Mouse (Mus musculus): ENCODE data around the gene Gm5615. TPM values are rescaled to one million over a fixed set of nuclear protein-coding genes. Genes with fewer than 3 reads are reported as not detected.

Gene Gm5615
- not detected in 2 replicates for polyA plus RNA-seq (2014; fragmentation: Nextera tagmentation; extraction: Ambion mirVana)

- no peak within 1 kb of the TSS for H3K9ac ChIP-seq (ENCODE audit: low read length)
Measured at GRCm38 (mm10) chr9:36541863-36542262, at the start of gene Gm5615. Gm5615 (minus strand) TSS chr9:36541963.

DNA sequence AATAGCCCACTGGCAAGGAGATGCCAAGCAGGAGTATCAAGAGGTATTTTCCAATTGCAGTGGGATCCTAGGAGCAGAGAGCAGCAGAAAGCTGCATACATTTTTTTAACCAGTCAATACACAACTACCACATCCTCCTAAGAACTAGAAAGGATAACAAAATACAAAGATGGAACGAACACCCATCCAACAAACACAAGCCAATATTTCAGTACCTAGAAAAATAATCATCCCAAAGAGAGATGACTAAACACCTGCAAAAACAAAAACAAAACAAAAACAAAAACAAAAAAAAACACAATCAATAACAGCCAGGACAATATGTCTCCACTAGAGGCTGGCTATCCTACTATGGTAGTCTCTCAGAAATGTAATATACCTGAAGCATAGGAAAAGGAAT lies 40.8 kb upstream of the Gm5615 start, which contains the start of gene Gm17689:
TSS of gene Gm17689 (minus strand) at position 101 of the 400 bp plus-strand sequence.
- no peaks in the 10 kb centered on the region for H3K27me3 ChIP-seq (ENCODE audit: control insufficient read depth, insufficient read depth, low read length)
- no peaks in the 10 kb centered on the region for H3K4me1 ChIP-seq (ENCODE audit: control insufficient read depth, insufficient read depth, low read length)
- H3K9me3 ChIP-seq (ENCODE audit: control insufficient read depth, low read length): peaks cover 4% of the 10 kb centered on the region; the same call in 1 of the 2 replicates
- H3K9ac ChIP-seq (ENCODE audit: low read length): no peak within 1 kb of the TSS
- H3K4me3 ChIP-seq (ENCODE audit: low read depth, low read length): no peak within 1 kb of the TSS
- 65% methylated on average over 1 of the region's 1 CpGs for WGBS
- ATAC-seq (ENCODE audit: insufficient number of reproducible peaks, low FRiP score, low TSS enrichment, low read depth) (no peak), DNase-seq (ENCODE audit: low spot score) (no peak)
- no peaks in the 10 kb centered on the region for H3K36me3 ChIP-seq (ENCODE audit: control insufficient read depth, insufficient read depth, low read length)
- no peak within 1 kb of the TSS for H3K27ac ChIP-seq (replicated peaks; ENCODE audit: low read depth, low read length)
- H3K4me2 ChIP-seq (ENCODE audit: low read depth, severe bottlenecking): no peak within 1 kb of the TSS

More at GRCm38 (mm10) chr9:36541863-36542262, at the start of gene Gm5615:
- H3K36me3 ChIP-seq (ENCODE audit: control insufficient read depth, insufficient read depth, low read length): no peaks in the 10 kb centered on the region
- no peak within 1 kb of the TSS for H3K4me3 ChIP-seq (ENCODE audit: low read depth, low read length)
- H3K27me3 ChIP-seq (ENCODE audit: control insufficient read depth, insufficient read depth, low read length): no peaks in the 10 kb centered on the region
- ATAC-seq (ENCODE audit: insufficient number of reproducible peaks, low FRiP score, low TSS enrichment, low read depth) (no peak), DNase-seq (ENCODE audit: low spot score) (no peak)
- H3K4me2 ChIP-seq (ENCODE audit: low read depth, severe bottlenecking): no peak within 1 kb of the TSS
- no peak within 1 kb of the TSS for H3K27ac ChIP-seq (replicated peaks; ENCODE audit: low read depth, low read length)
- no peaks in the 10 kb centered on the region; the same call in 1 of the 2 replicates for H3K9me3 ChIP-seq (ENCODE audit: control insufficient read depth, low read length)
- H3K4me1 ChIP-seq (ENCODE audit: control insufficient read depth, insufficient read depth, low read length): no peaks in the 10 kb centered on the region
- 87% methylated on average over 2 of the region's 2 CpGs for WGBS

DNA sequence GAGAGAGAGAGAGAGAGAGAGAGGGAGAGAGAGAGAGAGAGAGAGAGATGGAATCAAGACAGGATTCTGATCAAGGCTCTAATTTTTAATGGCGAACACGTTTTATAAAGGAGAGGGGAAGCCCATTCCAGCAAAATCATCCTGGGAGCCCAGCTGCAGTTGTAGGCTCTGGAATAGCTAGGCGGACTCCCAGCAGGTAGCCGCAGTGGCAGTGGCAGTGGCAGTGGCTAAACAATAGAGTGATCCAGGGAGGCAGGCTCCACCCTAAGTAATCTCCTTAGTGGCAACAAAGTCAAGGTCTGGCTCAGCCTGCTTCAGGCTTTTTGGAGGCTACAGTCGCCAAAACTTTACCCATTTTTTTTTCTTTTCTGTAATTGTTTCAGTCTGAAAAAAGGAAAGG lies 37.6 kb downstream of the Gm5615 start:
- ATAC-seq (ENCODE audit: insufficient number of reproducible peaks, low FRiP score, low TSS enrichment, low read depth) (no peak), DNase-seq (ENCODE audit: low spot score) (no peak)
- no peak overlapping the region for H3K9ac ChIP-seq (ENCODE audit: low read length)
- no peak overlapping the region for H3K4me2 ChIP-seq (ENCODE audit: low read depth, severe bottlenecking)
- H3K4me3 ChIP-seq (ENCODE audit: low read depth, low read length): no peak overlapping the region
- H3K9me3 ChIP-seq (ENCODE audit: control insufficient read depth, low read length): peaks cover 6% of the 10 kb centered on the region; the same call in 1 of the 2 replicates
- no peak overlapping the region for H3K27ac ChIP-seq (replicated peaks; ENCODE audit: low read depth, low read length)
- no peaks in the 10 kb centered on the region for H3K4me1 ChIP-seq (ENCODE audit: control insufficient read depth, insufficient read depth, low read length)
- H3K36me3 ChIP-seq (ENCODE audit: control insufficient read depth, insufficient read depth, low read length): no peaks in the 10 kb centered on the region
- H3K27me3 ChIP-seq (ENCODE audit: control insufficient read depth, insufficient read depth, low read length): no peaks in the 10 kb centered on the region
- WGBS: 82% methylated on average over 5 of the region's 5 CpGs

DNA sequence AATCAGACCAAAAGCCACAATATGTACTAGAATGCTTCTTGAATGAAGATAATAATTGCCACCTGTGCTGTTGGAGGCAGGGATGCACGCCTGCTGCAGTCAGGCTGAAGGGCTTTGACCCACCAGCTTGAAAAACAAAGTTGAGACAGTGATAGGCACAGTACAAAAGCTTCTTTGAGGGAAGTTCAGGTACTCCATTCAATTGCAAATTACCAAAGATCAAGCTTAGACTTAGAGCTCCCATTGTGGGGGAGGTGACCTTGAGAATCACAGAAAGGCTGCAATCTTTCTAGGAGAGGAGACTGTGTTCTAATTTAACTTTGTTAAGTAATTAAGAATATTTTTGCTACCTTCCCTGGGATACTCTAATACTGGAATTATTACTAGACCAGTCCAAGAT lies 45.9 kb downstream of the Gm5615 start:
- no peak for ATAC-seq (ENCODE audit: insufficient number of reproducible peaks, low FRiP score, low TSS enrichment, low read depth)
- WGBS: 55% methylated on average over 1 of the region's 1 CpGs

DNA sequence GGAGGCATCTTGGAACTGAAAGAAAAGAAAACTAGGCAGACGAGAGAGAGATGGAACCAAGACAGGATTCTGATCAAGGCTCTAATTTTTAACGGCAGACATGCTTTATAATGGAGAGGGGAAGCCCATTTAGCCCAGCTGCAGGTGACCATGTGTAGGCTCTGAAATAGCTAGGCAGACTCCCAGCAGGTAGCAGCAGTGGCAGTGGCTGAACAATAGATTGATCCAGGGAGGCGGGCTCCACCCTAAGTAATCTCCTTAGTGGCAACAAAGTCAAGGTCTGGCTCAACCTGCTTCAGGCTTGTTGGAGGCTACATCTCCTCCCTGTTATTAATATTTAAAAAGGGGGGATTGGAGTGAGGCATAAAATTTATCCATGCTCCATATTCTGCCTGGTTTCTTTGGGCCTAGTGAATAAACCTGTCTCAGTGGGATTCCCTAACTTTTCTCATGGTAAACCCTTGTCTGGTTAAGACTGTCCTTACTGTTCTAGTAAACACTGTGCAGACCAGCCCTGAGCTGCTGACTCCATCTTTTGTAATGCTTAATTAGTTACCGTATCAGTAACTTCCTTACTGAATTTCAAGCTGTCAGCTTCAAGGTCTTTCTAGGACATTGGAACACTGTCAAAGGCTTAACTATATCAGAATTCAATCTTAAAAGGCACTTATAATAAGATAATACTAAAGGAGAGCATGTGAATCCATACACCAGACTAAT lies 47.1 kb downstream of the Gm5615 start:
- H3K4me1 ChIP-seq (ENCODE audit: control insufficient read depth, insufficient read depth, low read length): no peaks in the 10 kb centered on the region
- H3K27me3 ChIP-seq (ENCODE audit: control insufficient read depth, insufficient read depth, low read length): no peaks in the 10 kb centered on the region
- H3K4me2 ChIP-seq (ENCODE audit: low read depth, severe bottlenecking): no peak overlapping the region
- 91% methylated on average over 4 of the region's 4 CpGs for WGBS
- H3K9me3 ChIP-seq (ENCODE audit: control insufficient read depth, low read length): no peaks in the 10 kb centered on the region; the same call in 1 of the 2 replicates
- H3K36me3 ChIP-seq (ENCODE audit: control insufficient read depth, insufficient read depth, low read length): no peaks in the 10 kb centered on the region
- DNase-seq (ENCODE audit: low spot score) (no peak), ATAC-seq (ENCODE audit: insufficient number of reproducible peaks, low FRiP score, low TSS enrichment, low read depth) (no peak)
- H3K27ac ChIP-seq (replicated peaks; ENCODE audit: low read depth, low read length): no peak overlapping the region
- no peak overlapping the region for H3K4me3 ChIP-seq (ENCODE audit: low read depth, low read length)
- no peak overlapping the region for H3K9ac ChIP-seq (ENCODE audit: low read length)

More for the DNA sequence above, 45.9 kb downstream of the Gm5615 start:
- DNase-seq (ENCODE audit: low spot score): no peak
- Histone ChIP-seq H3K9ac (ENCODE audit: low read length) (no peak overlapping the region), H3K27ac (replicated peaks; ENCODE audit: low read depth, low read length) (no peak overlapping the region), H3K4me2 (ENCODE audit: low read depth, severe bottlenecking) (no peak overlapping the region), H3K27me3 (ENCODE audit: control insufficient read depth, insufficient read depth, low read length) (no peaks in the 10 kb centered on the region), H3K9me3 (ENCODE audit: control insufficient read depth, low read length) (no peaks in the 10 kb centered on the region; the same call in 1 of the 2 replicates), H3K4me3 (ENCODE audit: low read depth, low read length) (no peak overlapping the region), H3K4me1 (ENCODE audit: control insufficient read depth, insufficient read depth, low read length) (no peaks in the 10 kb centered on the region), H3K36me3 (ENCODE audit: control insufficient read depth, insufficient read depth, low read length) (no peaks in the 10 kb centered on the region)

Other genes with a start within 250 kb of the Gm5615 start
- not detected in 2 replicates for gene Gm7257, start 110.1 kb downstream of the Gm5615 start, polyA plus RNA-seq (2014; fragmentation: Nextera tagmentation; extraction: Ambion mirVana)
- gene Gm9513, start 66.3 kb downstream of the Gm5615 start, polyA plus RNA-seq (2014; fragmentation: Nextera tagmentation; extraction: Ambion mirVana): not detected in 2 replicates
- not detected in 2 replicates for gene Gm17689, start 40.7 kb upstream of the Gm5615 start, polyA plus RNA-seq (2014; fragmentation: Nextera tagmentation; extraction: Ambion mirVana)
- gene A630095E13Rik, start 101.4 kb upstream of the Gm5615 start, polyA plus RNA-seq (2014; fragmentation: Nextera tagmentation; extraction: Ambion mirVana): not detected in 2 replicates
- gene Acrv1, start 151.3 kb upstream of the Gm5615 start, polyA plus RNA-seq (2014; fragmentation: Nextera tagmentation; extraction: Ambion mirVana): not detected in 2 replicates
- gene Chek1, start 185.1 kb upstream of the Gm5615 start, polyA plus RNA-seq (2014; fragmentation: Nextera tagmentation; extraction: Ambion mirVana): 72.3 and 74.3 TPM in 2 replicates
- gene Stt3a, start 225.7 kb upstream of the Gm5615 start, polyA plus RNA-seq (2014; fragmentation: Nextera tagmentation; extraction: Ambion mirVana): 197 and 238 TPM in 2 replicates

All from limb, embryonic 11.5 days (tissue).